Mouse (Mus musculus): Measurements from ENCODE around the gene Psmd11. TPM values are rescaled to one million over a fixed set of nuclear protein-coding genes. Genes with fewer than 3 reads are reported as not detected.
"Not testable (repeated sequence)": the region's sequence is repeated elsewhere in the genome, so short reads cannot be mapped to it uniquely, and the experiment has no call there.

The Psmd11 gene
- polyA plus RNA-seq, 1 experiment from 2014 or later, result 194 TPM

DNA sequence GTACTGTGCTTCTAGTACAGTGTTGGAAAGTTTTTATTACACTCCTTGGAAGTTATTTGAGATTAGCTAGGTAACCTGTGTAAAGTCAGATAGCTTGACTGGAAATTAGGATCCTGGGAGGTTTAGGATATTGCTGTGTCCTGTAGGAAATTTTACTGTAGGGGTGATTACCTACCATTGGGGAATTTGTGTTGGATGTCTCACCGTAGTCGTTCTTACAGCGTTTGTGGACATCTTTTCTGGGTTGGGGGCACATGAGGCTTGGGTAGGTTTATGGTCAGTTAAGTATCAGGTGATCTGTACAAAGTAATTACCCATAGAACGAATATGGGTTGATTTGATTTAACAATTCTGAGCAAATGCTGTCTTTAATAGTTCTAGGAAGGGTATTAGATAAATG is 31.8 kb upstream of the Psmd11 start:
- Histone ChIP-seq H3K4me2 (no peak overlapping the region), H3K9me3 (no peaks in the 10 kb centered on the region), H3K4me1 (no peaks in the 10 kb centered on the region), H3K4me3 (no peak overlapping the region), H3K27me3 (replicated peaks) (no peaks in the 10 kb centered on the region), H3K36me3 (peaks cover 83% of the 10 kb centered on the region), H3K9ac (no peak overlapping the region), H3K27ac (replicated peaks) (no peak overlapping the region)
- 89% methylated on average over 4 of the region's 4 CpGs for WGBS
- ATAC-seq (ENCODE audit: extremely low read depth, insufficient number of reproducible peaks, low FRiP score, low TSS enrichment), result no peak

DNA sequence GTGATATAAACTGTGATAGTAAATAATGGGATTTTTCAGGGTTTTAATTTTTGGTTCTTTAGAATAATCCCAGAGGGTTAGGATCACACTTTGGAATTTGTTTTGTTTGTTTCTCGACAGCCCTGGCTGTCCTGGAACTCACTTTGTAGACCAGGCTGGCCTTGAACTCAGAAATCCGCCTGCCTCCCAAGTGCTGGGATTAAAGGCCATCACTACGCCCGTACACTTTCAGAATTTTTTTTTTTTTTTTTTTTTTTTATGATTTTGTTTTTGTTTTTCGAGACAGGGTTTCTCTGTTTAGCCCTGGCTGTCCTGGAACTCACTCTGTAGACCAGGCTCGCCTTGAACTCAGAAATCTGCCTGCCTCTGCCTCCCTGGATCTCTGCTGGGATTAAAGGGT is 20.5 kb upstream of the Psmd11 start:
- H3K27ac ChIP-seq (replicated peaks); H3K4me2 ChIP-seq; ATAC-seq (ENCODE audit: extremely low read depth, insufficient number of reproducible peaks, low FRiP score, low TSS enrichment); H3K9me3 ChIP-seq; H3K4me1 ChIP-seq; H3K27me3 ChIP-seq (replicated peaks); H3K4me3 ChIP-seq; H3K9ac ChIP-seq: not testable (repeated sequence)
- peaks cover 82% of the 10 kb centered on the region for H3K36me3 ChIP-seq
- 90% methylated on average over 6 of the region's 6 CpGs for WGBS

DNA sequence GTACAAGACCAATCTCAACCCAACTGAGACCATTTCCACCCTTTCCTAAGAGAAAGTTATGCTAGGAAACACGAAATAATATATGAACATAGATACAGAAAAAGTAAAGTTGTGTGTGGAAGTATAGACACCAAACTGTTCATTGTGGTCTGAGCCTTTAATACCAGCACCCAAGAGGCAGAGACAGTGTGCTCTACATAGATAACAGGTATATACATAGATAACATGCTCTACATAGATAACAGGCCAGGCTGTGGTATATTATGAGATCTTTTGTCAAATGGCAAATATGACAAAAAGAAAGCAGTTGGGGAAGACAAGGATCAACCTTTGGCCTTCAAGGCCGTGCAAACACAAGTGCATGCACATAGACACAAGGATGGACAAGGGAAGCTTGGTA is 18.0 kb upstream of the Psmd11 start:
- Histone ChIP-seq H3K9me3 (no peaks in the 10 kb centered on the region), H3K4me3 (no peak overlapping the region), H3K27me3 (replicated peaks) (no peaks in the 10 kb centered on the region), H3K27ac (replicated peaks) (no peak overlapping the region), H3K36me3 (peaks cover 83% of the 10 kb centered on the region), H3K9ac (no peak overlapping the region), H3K4me2 (no peak overlapping the region), H3K4me1 (no peaks in the 10 kb centered on the region)
- no peak for ATAC-seq (ENCODE audit: extremely low read depth, insufficient number of reproducible peaks, low FRiP score, low TSS enrichment)
- 86% methylated on average over 2 of the region's 2 CpGs for WGBS

DNA sequence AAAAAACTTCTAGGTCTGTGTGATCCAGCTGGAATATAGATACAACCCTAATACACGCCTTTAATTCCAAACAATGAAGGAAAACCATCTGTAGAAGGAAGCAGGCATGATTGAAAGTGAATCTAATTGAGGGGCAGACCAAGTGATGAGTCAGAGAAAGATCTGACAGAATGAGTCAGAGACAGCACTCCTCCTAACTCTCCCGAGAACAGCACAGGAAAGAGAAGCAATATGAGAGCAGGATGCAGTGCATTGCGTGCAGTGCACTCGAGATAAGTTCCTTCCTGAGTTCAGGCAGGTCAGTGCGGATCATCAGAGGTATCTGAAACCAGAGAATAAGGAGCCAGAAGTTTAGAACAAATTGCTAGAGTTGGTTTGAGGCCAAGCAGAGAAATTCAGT is 11.3 kb upstream of the Psmd11 start:
- WGBS, result 77% methylated on average over 5 of the region's 5 CpGs
- H3K9ac ChIP-seq, result no peak overlapping the region
- H3K27me3 ChIP-seq (replicated peaks), result no peaks in the 10 kb centered on the region
- no peak overlapping the region for H3K4me3 ChIP-seq
- no peak for ATAC-seq (ENCODE audit: extremely low read depth, insufficient number of reproducible peaks, low FRiP score, low TSS enrichment)
- H3K4me1 ChIP-seq, result no peaks in the 10 kb centered on the region
- H3K9me3 ChIP-seq, result peaks cover 7% of the 10 kb centered on the region
- H3K36me3 ChIP-seq, result peaks cover 41% of the 10 kb centered on the region
- no peak overlapping the region for H3K4me2 ChIP-seq
- H3K27ac ChIP-seq (replicated peaks), result no peak overlapping the region

DNA sequence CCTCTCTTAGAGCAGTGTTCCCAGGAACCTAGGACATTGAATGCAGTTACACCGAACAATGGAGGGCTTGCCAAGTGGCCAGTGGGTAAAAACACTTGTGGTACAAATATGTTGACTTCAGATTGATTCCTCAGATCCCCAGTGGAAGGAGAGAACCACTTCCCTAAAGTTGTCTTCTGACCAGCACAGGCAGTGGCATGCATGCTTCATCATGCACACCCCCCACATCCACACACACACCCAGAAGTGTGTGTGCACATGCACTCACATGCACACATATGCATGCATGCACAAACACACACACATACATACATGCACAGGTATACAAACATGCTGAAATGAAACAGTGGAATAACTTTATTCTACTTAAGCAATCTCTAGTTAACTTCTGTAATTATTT is 8.7 kb upstream of the Psmd11 start:
- Histone ChIP-seq H3K27ac (replicated peaks) (no peak overlapping the region), H3K4me1 (no peaks in the 10 kb centered on the region), H3K4me3 (no peak overlapping the region), H3K36me3 (peaks cover 25% of the 10 kb centered on the region), H3K9ac (no peak overlapping the region), H3K27me3 (replicated peaks) (no peaks in the 10 kb centered on the region), H3K9me3 (peaks cover 7% of the 10 kb centered on the region), H3K4me2 (no peak overlapping the region)
- WGBS, result 88% methylated on average over 1 of the region's 1 CpGs
- no peak for ATAC-seq (ENCODE audit: extremely low read depth, insufficient number of reproducible peaks, low FRiP score, low TSS enrichment)

DNA sequence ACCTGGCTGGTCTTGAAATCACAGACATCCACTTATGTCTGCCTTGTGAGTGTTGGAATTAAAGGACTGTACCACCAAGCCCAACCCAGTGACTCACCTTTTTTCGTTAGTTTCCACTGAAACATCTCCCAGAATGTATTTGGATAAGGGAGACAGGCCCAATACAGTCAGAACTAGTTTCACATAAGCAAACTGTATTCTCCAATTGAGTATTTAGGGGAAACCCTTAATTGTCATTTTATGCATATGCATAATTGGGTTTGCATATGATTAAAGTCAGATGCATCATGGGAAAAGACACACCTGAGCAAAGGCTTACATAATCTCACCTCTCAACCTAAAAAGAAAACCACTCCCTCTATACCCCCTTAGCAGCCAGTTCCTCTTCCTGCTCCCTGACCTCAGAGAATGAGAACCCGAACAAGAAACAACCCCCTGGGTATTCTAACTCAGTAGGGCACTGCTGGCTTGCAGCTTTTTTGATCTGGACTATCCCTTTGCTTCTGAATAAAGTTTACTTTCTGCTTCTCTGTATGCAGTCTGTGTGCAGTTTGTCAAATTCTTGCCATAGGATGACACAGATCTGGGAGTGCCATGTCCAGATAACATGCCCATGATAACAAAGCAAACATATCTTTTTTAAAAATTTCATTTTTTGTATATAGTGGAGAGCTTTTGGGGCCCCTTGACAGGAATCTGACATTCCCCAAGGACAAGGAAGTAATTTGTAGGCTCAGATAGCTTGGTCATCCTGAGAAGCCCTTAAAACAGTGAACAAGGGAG is 8.0 kb upstream of the Psmd11 start:
- Histone ChIP-seq H3K9ac (no peak overlapping the region), H3K27ac (replicated peaks) (no peak overlapping the region), H3K9me3 (peaks cover 7% of the 10 kb centered on the region), H3K27me3 (replicated peaks) (no peaks in the 10 kb centered on the region), H3K36me3 (peaks cover 19% of the 10 kb centered on the region), H3K4me3 (no peak overlapping the region), H3K4me2 (no peak overlapping the region), H3K4me1 (no peaks in the 10 kb centered on the region)
- no peak for ATAC-seq (ENCODE audit: extremely low read depth, insufficient number of reproducible peaks, low FRiP score, low TSS enrichment)
- WGBS, result 60% methylated on average over 2 of the region's 2 CpGs

DNA sequence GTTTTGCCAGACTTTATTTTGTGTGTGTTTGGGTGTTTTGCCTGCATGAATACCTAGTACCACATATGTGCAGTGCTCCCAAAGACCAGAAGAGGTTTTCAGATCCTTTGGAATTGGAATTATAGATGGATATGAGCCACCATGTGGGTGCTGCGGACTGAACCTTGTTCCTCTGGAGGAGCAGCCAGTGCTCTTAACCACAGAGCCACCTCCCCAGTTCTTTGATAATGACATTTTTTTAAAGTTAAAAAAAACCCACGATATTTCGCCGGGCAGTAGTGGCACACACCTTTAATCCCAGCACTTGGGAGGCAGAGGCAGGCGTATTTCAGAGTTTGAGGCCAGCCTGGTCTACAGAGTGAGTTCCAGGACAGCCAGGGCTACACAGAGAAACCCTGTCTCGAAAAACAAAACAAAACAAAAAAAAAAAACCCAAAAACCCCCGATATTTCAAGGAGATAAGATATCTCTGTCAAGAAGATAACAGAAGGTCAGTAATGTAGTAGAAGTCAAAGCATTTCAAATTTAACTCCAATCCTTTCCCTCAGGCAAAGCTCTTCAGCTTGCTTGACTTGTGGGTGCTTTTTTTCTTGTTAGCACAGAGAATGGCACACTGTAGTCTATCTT is 6.9 kb upstream of the Psmd11 start:
- no peaks in the 10 kb centered on the region for H3K27me3 ChIP-seq (replicated peaks)
- peaks cover 7% of the 10 kb centered on the region for H3K9me3 ChIP-seq
- no peaks in the 10 kb centered on the region for H3K4me1 ChIP-seq
- peaks cover 11% of the 10 kb centered on the region for H3K36me3 ChIP-seq
- 73% methylated on average over 7 of the region's 7 CpGs for WGBS
- H3K27ac ChIP-seq (replicated peaks), result no peak overlapping the region
- H3K4me3 ChIP-seq, result no peak overlapping the region
- no peak overlapping the region for H3K9ac ChIP-seq
- no peak overlapping the region for H3K4me2 ChIP-seq
- no peak for ATAC-seq (ENCODE audit: extremely low read depth, insufficient number of reproducible peaks, low FRiP score, low TSS enrichment)

DNA sequence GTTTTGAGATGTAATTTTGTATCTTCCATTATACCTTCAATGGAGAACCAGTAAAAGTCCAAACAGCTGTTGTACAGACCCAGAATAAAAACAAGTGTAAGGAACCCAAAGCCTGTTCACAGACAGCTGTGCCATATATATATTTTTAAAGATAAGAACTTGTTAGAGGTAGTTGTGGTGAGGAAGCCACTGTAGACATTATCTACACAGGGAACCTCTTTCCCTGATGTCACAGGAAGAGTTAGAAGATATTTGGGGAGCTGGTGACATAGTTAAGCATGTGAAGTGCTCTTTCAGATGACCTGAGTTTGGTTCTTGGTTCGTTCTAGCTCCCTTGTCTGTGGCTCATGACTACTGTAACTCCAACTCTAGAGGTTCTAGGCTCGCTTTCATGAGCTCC is 3.7 kb upstream of the Psmd11 start:
- H3K9me3 ChIP-seq, result no peaks in the 10 kb centered on the region
- WGBS, result 65% methylated on average over 2 of the region's 2 CpGs
- H3K27me3 ChIP-seq (replicated peaks), result no peaks in the 10 kb centered on the region
- no peak overlapping the region for H3K9ac ChIP-seq
- no peak overlapping the region for H3K27ac ChIP-seq (replicated peaks)
- H3K4me2 ChIP-seq, result no peak overlapping the region
- no peaks in the 10 kb centered on the region for H3K36me3 ChIP-seq
- H3K4me1 ChIP-seq, result peaks cover 7% of the 10 kb centered on the region
- no peak for ATAC-seq (ENCODE audit: extremely low read depth, insufficient number of reproducible peaks, low FRiP score, low TSS enrichment)
- no peak overlapping the region for H3K4me3 ChIP-seq

DNA sequence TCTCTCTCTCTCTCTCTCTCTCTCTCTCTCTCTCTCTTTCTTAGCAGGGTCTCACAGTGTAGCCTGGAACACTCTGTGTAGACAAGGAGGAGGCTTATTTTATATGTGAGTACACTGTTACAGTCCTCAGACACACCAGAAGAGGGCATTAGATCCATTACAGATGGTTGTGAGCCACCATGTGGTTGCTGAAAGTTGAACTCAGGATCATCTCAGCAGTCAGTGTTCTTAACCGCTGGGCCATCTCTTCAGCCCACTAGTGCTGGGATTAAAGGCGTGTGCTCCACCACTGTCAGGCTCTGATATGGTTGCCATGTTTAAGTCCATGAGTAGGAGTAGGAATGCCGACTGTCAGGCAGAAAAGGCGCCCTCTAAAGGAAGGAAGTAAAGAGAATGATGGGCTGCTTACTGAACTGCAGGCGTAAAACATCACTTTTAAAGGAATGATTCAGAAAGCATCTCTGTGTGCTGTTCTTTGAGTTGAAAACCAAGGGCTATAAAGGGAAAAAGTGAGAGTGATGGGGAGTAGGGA is 3.1 kb upstream of the Psmd11 start:
- H3K27me3 ChIP-seq (replicated peaks), result no peaks in the 10 kb centered on the region
- 52% methylated on average over 5 of the region's 5 CpGs for WGBS
- H3K4me2 ChIP-seq, result no peak overlapping the region
- no peaks in the 10 kb centered on the region for H3K9me3 ChIP-seq
- no peak overlapping the region for H3K9ac ChIP-seq
- ATAC-seq (ENCODE audit: extremely low read depth, insufficient number of reproducible peaks, low FRiP score, low TSS enrichment), result no peak
- H3K36me3 ChIP-seq, result no peaks in the 10 kb centered on the region
- H3K4me3 ChIP-seq, result no peak overlapping the region
- peaks cover 11% of the 10 kb centered on the region for H3K4me1 ChIP-seq
- no peak overlapping the region for H3K27ac ChIP-seq (replicated peaks)

DNA sequence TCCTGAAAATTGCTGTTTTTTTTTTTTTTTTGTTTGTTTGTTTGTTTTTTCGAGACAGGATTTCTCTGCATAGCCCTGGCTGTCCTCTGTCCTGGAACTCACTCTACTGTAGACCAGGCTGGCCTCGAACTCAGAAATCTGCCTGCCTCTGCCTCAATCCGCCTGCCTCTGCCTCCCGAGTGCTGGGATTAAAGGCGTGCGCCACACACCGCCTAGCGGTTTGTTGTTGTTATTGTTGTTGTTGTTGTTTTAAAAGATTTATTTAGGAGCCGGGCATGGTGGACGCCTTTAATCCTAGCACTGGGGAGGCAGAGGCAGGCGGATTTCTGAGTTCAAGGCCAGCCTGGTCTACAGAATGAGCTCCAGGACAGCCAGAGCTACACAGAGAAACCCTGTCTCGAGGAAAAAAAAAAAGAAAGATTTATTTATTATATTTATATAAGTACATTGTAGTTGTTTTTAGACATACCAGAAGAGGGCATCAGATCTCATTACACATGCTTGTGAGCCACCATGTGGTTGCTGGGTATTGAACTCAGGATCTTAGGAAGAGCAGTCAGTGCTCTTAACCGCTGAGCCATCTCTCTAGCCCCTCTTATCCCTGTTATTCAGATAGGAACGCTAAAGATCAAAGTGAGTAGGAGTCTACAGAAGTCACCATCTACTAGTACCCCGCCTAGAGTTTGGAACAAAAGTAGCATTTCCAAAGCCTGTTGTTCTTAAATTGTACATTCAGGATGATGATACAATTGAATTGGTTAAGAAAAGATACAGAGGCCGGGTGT is 2.2 kb upstream of the Psmd11 start:
- H3K9me3 ChIP-seq; ATAC-seq (ENCODE audit: extremely low read depth, insufficient number of reproducible peaks, low FRiP score, low TSS enrichment); H3K4me2 ChIP-seq; H3K27me3 ChIP-seq (replicated peaks); H3K9ac ChIP-seq; H3K36me3 ChIP-seq; H3K4me3 ChIP-seq; H3K27ac ChIP-seq (replicated peaks): not testable (repeated sequence)
- 71% methylated on average over 16 of the region's 16 CpGs for WGBS
- H3K4me1 ChIP-seq, result peaks cover 14% of the 10 kb centered on the region

DNA sequence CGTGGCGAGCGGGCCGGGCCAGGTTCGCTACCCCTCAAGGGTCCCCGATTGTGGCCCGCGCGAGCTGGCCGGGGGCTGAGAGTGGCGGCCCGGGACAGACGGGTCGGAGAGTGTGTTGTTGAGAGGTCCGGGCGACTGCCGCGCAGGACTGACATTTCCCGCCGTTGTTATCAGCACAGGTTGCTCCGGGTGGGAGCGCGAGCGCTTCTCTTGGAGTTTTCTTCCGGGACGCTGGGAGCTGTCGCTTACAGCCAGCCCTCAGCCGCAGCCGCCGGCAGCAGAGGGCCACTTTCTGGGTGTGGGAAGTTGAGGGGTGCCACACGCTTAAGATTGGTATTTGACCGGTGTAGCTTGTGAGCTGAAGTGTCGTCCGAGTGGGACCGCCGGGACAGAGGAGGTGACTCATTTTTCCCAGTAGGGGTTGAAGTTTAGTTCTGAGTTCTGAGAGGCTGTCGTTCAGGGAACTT is 627 bp downstream of the Psmd11 start:
- H3K36me3 ChIP-seq, result peaks cover 24% of the 10 kb centered on the region
- ATAC-seq (ENCODE audit: extremely low read depth, insufficient number of reproducible peaks, low FRiP score, low TSS enrichment), result no peak; the same call in 1 of the 2 replicates
- peak overlapping the region; percentile 99 for H3K9ac ChIP-seq
- H3K4me3 ChIP-seq, result peak overlapping the region; percentile 95
- no peaks in the 10 kb centered on the region for H3K9me3 ChIP-seq
- WGBS, result under 1% methylated on average over 37 of the region's 37 CpGs
- peaks cover 14% of the 10 kb centered on the region for H3K4me1 ChIP-seq
- H3K27ac ChIP-seq (replicated peaks), result peak overlapping the region; percentile 94
- H3K4me2 ChIP-seq, result peak overlapping the region; percentile 73
- H3K27me3 ChIP-seq (replicated peaks), result no peaks in the 10 kb centered on the region
